Mouse (Mus musculus) fat pad, adult 2 months (tissue): Measurements from ENCODE around the gene Ppfibp2.

Experiments
- DNase-seq: peaks from one replicate; pipeline ENCODE4 v3.0.0-alpha.2; 2011; ENCODE audit warnings: low read depth, low spot score; ENCODE audit errors: extremely low read depth

Ppfibp2 gene

DNA sequence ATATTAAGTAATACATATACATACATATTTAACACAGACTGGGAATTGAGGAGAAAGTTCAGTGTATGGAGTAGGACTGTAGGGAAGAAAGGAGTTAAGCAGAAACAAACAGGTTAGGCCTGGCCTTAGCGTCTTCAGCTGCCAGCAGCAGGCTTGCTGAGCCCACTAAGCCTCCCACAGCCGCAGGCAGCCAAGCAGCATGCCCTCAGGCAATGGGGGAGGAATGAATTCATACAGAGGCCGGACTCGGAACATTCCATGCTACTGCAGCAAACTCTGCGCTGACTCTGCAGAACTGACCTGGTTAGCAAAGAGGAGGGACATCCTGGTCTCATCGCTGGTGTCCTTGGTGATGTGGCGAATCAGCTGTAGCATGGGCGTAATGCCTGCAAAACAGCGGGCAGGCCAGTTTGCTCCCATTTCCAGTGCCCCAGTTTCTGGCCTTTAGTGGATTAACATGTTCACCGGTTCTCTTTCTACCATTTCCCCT, 157.1 kb downstream of the Ppfibp2 start:
- DNase-seq, result no peak

DNA sequence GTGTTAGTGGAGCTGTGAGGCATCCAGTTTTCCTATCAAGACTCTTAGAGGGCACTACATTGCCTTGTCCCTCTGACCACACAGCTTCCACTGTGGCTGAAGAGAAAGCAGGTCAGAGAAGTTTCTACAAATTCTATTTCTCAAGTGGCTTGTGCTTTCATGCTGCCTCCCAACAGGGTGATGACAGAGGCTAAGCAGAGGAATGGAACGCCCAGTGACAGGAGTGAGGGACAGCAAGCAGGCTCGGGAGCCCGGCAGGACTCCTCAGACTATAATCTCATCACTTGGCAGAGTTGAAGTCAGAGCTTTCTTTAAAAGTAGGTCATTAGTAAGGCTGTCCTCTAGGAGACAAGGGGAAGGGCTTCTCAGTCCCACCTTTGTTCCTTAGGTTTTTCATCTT, 160.9 kb downstream of the Ppfibp2 start:
- no peak for DNase-seq

DNA sequence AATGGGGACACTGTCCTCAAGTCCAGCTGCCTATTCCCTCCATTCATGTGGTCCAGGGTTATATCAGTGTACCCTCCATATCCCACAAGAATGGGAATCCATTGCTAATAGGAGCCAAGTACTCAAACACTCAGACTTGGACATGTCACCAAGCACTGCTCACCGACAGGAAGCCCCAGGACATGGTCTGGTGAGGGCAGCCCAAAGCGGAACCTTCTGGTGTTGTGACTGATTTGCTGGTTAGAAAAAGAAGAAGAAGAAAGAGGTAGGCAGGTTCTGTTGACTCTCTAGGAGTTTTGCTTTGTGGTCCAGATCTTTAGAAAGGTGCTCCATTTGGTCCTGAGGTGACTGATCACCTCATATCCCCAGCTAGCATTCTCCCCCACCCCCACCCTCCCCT, 161.7 kb downstream of the Ppfibp2 start:
- no peak for DNase-seq

DNA sequence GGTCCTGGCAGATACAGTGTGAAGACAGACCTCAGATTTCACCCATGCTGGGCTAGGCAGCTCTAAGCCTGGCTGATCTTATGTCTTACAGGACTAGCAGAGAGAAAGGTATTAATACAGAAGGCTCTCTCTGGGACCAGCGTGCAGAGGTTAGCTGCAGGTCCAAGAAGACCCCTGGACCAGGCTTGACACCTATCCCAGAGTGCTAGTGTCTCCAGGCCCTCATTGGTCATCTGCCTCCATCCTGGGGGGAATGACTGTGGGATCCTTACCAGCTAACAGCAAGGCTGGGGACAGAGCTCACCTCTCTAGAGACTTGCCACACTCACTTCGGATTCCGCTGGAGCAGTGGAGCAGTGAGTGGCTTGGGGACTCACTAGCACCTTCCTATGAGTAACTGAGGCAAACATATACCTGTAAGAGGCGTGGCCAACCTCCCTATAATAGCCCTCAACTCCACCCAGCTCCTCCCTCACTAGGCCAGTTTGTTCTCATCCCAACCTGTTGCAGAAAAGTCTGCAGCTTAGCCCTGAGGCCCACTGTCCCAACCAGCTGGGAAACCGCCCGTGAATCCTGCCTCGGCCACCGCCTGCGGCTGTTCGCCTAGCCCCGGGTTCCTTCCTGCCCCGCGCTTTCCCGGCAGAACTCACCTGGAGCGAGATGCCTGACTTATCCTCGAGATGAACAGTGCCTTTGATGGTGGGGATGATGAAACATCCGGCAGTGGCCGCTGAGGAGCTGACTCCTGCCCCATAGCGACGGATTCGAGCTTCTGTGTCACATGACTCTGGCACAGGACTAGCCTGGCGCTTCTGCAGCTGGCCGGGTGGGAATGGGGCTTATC, 162.5 kb downstream of the Ppfibp2 start, which contains the start of gene Cyb5r2:
Gene Cyb5r2 (minus strand): TSS at position 725 of the 844 bp plus-strand sequence.
- no peak for DNase-seq

DNA sequence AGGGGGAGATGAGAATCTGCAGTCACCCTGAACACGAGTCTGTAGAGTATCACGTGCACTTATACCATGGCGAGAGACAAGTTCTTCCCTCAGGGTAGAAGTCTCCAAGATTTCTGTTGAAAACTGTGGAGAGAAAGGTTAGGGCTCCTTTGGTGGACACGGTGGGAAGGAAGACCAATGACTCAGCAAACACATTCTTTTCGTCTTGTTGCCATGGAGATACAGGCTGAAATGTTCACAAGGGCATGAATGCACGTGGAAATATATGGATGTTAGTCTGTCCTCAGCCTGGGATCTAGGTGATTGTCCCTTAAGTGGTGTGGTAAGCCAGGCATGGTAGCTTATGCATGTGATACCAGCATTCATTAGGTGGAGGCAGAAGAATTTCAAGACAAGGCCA, 175.8 kb downstream of the Ppfibp2 start:
- DNase-seq, result no peak

DNA sequence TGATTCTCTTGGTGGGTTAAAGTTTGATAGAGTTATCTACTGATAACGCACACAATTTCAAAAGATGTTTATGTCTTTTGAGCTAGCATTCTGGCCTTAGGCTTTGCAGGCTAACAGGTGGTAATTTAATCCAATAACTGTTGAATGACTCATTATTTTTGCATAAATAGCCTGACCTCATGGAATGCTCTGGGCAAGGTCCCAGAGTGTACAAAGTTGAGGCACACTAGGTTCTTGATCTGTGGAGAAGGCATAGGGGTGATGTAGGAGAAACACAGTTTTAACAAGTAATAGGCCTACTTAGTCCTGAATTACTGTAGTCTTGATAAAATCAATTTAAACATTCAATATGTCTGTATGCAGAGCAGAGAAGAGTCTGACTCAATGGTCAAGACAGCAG, 183.2 kb downstream of the Ppfibp2 start:
- no peak for DNase-seq

DNA sequence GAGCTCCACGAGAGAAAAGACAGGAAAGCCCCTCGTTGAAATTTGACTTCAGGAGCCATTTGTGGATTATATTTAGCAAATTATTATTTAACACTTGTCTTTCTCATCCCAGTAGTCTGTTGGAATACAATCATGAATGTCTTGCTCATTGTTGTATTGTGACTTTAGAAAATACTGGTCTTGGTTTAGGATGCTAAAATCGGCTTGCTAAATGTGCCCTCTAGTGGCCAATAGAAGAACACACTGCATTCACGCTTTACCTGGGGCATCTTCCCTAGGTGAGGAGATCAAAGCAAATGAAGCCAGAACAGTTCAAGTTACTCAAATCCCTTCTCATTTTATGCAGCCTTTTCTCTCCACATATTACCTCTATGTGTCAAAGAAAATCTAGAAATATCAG, 184.6 kb downstream of the Ppfibp2 start:
- no peak for DNase-seq

DNA sequence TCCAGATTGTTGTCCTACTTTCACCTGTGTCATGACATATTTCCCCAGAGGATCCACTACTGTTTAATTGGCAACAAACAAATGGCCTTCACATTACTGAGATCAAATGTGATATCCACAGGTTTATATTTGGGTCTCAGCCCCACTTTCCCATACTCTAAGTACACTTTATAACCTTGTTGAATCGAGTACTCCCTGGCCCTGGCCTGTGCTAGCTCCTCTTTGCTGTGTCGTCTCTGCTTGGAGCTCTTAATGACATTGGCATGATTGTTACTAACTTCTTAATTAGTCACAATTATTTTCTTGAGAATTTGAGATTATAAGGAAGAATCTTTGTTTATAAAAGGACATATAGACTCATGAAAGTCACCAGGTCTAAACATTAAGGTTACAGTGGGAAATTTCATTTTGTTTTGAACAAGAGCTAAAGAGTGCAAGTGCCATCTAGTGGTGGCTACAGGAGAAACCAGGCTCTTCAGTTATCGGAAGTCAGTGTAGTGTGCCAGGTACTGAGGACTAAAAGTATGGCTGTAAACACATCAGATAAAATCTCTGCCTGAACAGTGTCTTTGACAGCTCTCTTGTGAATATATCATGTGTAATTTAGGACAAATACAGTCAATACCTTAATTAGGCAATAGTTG, 193.1 kb downstream of the Ppfibp2 start:
- peak; percentile 1 for DNase-seq

DNA sequence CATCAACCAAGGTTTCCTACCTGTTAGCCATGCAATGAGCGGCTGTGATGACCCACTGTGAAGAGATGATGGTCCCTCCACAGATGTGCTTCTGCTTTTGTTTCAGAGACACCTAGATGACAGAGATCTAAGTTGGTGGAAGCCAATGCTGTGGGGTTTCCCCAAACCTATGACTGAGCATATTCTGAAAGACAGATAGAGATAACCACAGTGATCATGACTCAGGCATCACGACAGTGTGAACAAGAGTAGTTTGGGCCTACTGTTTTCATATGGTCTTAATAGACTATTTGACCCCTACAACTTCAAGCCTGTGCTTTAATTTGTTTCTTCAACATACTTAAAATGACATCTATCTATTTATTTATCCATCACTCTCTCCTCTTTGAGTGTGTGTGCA, 201.5 kb downstream of the Ppfibp2 start:
- DNase-seq, result no peak
